Mouse (Mus musculus) brain, adult 2 months (tissue): ENCODE results near the gene Ptgdr2.

Experiments used
- DNase-seq: peaks from one replicate; pipeline ENCODE4 v3.0.0; 2011; ENCODE audit warnings: low read depth, low spot score

Ptgdr2 gene

GRCm38 (mm10) chr19:10930641-10931040, 6.3 kb upstream of the Ptgdr2 start:
- no peak for DNase-seq

GRCm38 (mm10) chr19:10935029-10935428, 1.9 kb upstream of the Ptgdr2 start:
- peak; percentile 41 for DNase-seq

GRCm38 (mm10) chr19:10936077-10936476, 883 bp upstream of the Ptgdr2 start:
- DNase-seq = no peak

GRCm38 (mm10) chr19:10938771-10939170, 1.8 kb downstream of the Ptgdr2 start:
- no peak for DNase-seq

- DNase-seq = peak; percentile 89
Observed at GRCm38 (mm10) chr19:10940097-10940800, 3.3 kb downstream of the Ptgdr2 start.

GRCm38 (mm10) chr19:10940801-10941457, 4.0 kb downstream of the Ptgdr2 start:
- peak; percentile 48 for DNase-seq

- DNase-seq = no peak
Observed at GRCm38 (mm10) chr19:10943955-10944354, 7.0 kb downstream of the Ptgdr2 start.

- peak; percentile 29 for DNase-seq
Observed at GRCm38 (mm10) chr19:10946506-10946905, 9.5 kb downstream of the Ptgdr2 start.

- no peak for DNase-seq
Observed at GRCm38 (mm10) chr19:10947219-10947618, 10.3 kb downstream of the Ptgdr2 start.

- no peak for DNase-seq
Observed at GRCm38 (mm10) chr19:10948416-10948815, 11.5 kb downstream of the Ptgdr2 start.

GRCm38 (mm10) chr19:10949112-10949511, 12.2 kb downstream of the Ptgdr2 start, which contains the start of gene Ccdc86:
TSS of gene Ccdc86 (minus strand) at chr19:10949266.
- DNase-seq = peak; percentile 100

- no peak for DNase-seq
Observed at GRCm38 (mm10) chr19:10949558-10949957, 12.6 kb downstream of the Ptgdr2 start.

- peak; percentile 77 for DNase-seq
Observed at GRCm38 (mm10) chr19:10952021-10952939, 15.3 kb downstream of the Ptgdr2 start.

GRCm38 (mm10) chr19:10959085-10959977, 22.4 kb downstream of the Ptgdr2 start:
- DNase-seq = peak; percentile 85

- DNase-seq = no peak
Observed at GRCm38 (mm10) chr19:10959978-10960346, 23.0 kb downstream of the Ptgdr2 start.

GRCm38 (mm10) chr19:10965721-10966120, 28.8 kb downstream of the Ptgdr2 start:
- DNase-seq = no peak

GRCm38 (mm10) chr19:10968578-10968977, 31.6 kb downstream of the Ptgdr2 start:
- DNase-seq = no peak

GRCm38 (mm10) chr19:10970457-10970856, 33.5 kb downstream of the Ptgdr2 start:
- no peak for DNase-seq

- no peak for DNase-seq
Observed at GRCm38 (mm10) chr19:10972660-10973059, 35.7 kb downstream of the Ptgdr2 start.

GRCm38 (mm10) chr19:10973187-10973586, 36.2 kb downstream of the Ptgdr2 start:
- DNase-seq = no peak

- no peak for DNase-seq
Observed at GRCm38 (mm10) chr19:10974238-10974865, 37.4 kb downstream of the Ptgdr2 start, which contains the start of gene Ms4a10. TSS of gene Ms4a10 (minus strand) at chr19:10974670.
